Mouse (Mus musculus) hindbrain, embryonic 15.5 days (tissue): Measurements from ENCODE around the gene Gm42715. TPM values are rescaled to one million over a fixed set of nuclear protein-coding genes. Genes with fewer than 3 reads are reported as not detected.
"Not testable (repeated sequence)": the region's sequence is repeated elsewhere in the genome, so short reads cannot be mapped to it uniquely, and the experiment has no call there.

Source experiments
- ATAC-seq: fragments of 200-750 bp; cut with Nextera tagmentation; 2 replicates; pipeline ENCODE4 v1.8.0; 2017; ENCODE audit warnings: low read depth, moderate number of reproducible peaks, moderate TSS enrichment; ENCODE audit not compliant: low FRiP score
- H3K27ac ChIP-seq: fragments of 300-500 bp; sonication (generic); replicated peaks from 2 replicates; pipeline ENCODE4 v1.5.1; 2015; ENCODE audit warnings: mild to moderate bottlenecking, inconsistent platforms
- H3K27me3 ChIP-seq: fragments of 300-500 bp; sonication (generic); 2 replicates; pipeline ENCODE4 v1.6.1; 2015; ENCODE audit warnings: control low read depth, inconsistent platforms
- H3K36me3 ChIP-seq: fragments of 300-500 bp; sonication (generic); 2 replicates; pipeline ENCODE4 v1.6.1; 2015; ENCODE audit warnings: control low read depth, inconsistent platforms
- H3K4me1 ChIP-seq: fragments of 300-500 bp; sonication (generic); replicated peaks from 2 replicates; pipeline ENCODE4 v1.6.1; 2015; ENCODE audit warnings: control low read depth, inconsistent platforms
- H3K4me2 ChIP-seq: fragments of 300-500 bp; sonication (generic); 2 replicates; pipeline ENCODE4 v1.6.1; 2015; ENCODE audit warnings: moderate library complexity, mild to moderate bottlenecking, inconsistent platforms
- H3K4me3 ChIP-seq: fragments of 300-500 bp; sonication (generic); 2 replicates; pipeline ENCODE4 v1.5.1; 2015; ENCODE audit warnings: mild to moderate bottlenecking, inconsistent platforms
- H3K9ac ChIP-seq: fragments of 300-500 bp; sonication (generic); 2 replicates; pipeline ENCODE4 v1.6.1; 2015; ENCODE audit warnings: inconsistent platforms
- H3K9me3 ChIP-seq: fragments of 300-500 bp; sonication (generic); 2 replicates; pipeline ENCODE4 v1.6.1; 2016; ENCODE audit warnings: control low read depth, inconsistent platforms
- WGBS: fragments of 180-500 bp; shearing (Covaris S2); methylation state at CpG from one replicate; pipeline ENCODE4 v1.1.7; 2015; 5-methylcytosine and 5-hydroxymethylcytosine counted together
- polyA plus RNA-seq: library from polyadenylated mRNA; unstranded; fragments of >200 nt; fragmentation: Nextera tagmentation; extraction: Ambion mirVana; gene quantifications from 2 replicates; pipeline ENCODE4 v1.2.1, GENCODE M21; 2015

Gm42715 gene
- polyA plus RNA-seq, 1 experiment from 2014 or later = 15.6 TPM

- Histone ChIP-seq H3K27ac (peak overlapping the region; percentile 98), H3K4me2 (peak overlapping the region; percentile 93), H3K4me1 (peaks cover 46% of the 10 kb centered on the region), H3K4me3 (peak overlapping the region; percentile 79), H3K9ac (peak overlapping the region; percentile 89), H3K27me3 (no peaks in the 10 kb centered on the region), H3K9me3 (no peaks in the 10 kb centered on the region), H3K36me3 (peaks cover 44% of the 10 kb centered on the region)
- WGBS = under 1% methylated on average over 50 of the region's 50 CpGs
- peak; percentile 94 for ATAC-seq
These were observed 41.4 kb upstream of the Gm42715 start for GRCm38 (mm10) chr7:127477687-127478634.

GRCm38 (mm10) chr7:127478635-127479317 lies 40.6 kb upstream of the Gm42715 start, which contains the start of gene Fbrs:
Gene Fbrs, plus strand, starts transcription at chr7:127479199.
- WGBS = under 1% methylated on average over 62 of the region's 62 CpGs

GRCm38 (mm10) chr7:127479318-127480225 lies 39.8 kb upstream of the Gm42715 start:
- Histone ChIP-seq H3K9me3 (no peaks in the 10 kb centered on the region), H3K4me3 (peak overlapping the region; percentile 79), H3K27me3 (no peaks in the 10 kb centered on the region), H3K4me2 (peak overlapping the region; percentile 93), H3K36me3 (peaks cover 47% of the 10 kb centered on the region), H3K9ac (peak overlapping the region; percentile 89), H3K4me1 (peaks cover 41% of the 10 kb centered on the region), H3K27ac (peak overlapping the region; percentile 98)
- 3% methylated on average over 48 of the region's 48 CpGs for WGBS
- ATAC-seq = no peak

More at GRCm38 (mm10) chr7:127478635-127479317, 40.6 kb upstream of the Gm42715 start, which contains the start of gene Fbrs:
- Histone ChIP-seq H3K9me3 (no peaks in the 10 kb centered on the region), H3K4me2 (peak within 1 kb of the TSS; percentile 93), H3K4me3 (peak within 1 kb of the TSS; percentile 79), H3K9ac (peak within 1 kb of the TSS; percentile 89), H3K27ac (peak within 1 kb of the TSS; percentile 98), H3K4me1 (peaks cover 39% of the 10 kb centered on the region), H3K36me3 (peaks cover 47% of the 10 kb centered on the region), H3K27me3 (no peaks in the 10 kb centered on the region)
- ATAC-seq = peak; percentile 84

GRCm38 (mm10) chr7:127480321-127480720 lies 39.1 kb upstream of the Gm42715 start:
- Histone ChIP-seq H3K27me3 (no peaks in the 10 kb centered on the region), H3K4me3 (peak overlapping the region; percentile 79), H3K9ac (peak overlapping the region; percentile 89), H3K36me3 (peaks cover 44% of the 10 kb centered on the region), H3K9me3 (no peaks in the 10 kb centered on the region), H3K27ac (0 out of 2 replicates have a peak overlapping the region, but pooled peaks have one; percentile 98), H3K4me1 (peaks cover 41% of the 10 kb centered on the region), H3K4me2 (peak overlapping the region; percentile 93)
- 67% methylated on average over 2 of the region's 2 CpGs for WGBS
- no peak for ATAC-seq

- peaks cover 77% of the 10 kb centered on the region for H3K36me3 ChIP-seq
- H3K9ac ChIP-seq = no peak overlapping the region
- no peaks in the 10 kb centered on the region for H3K27me3 ChIP-seq
- no peak overlapping the region for H3K4me3 ChIP-seq
- peaks cover 19% of the 10 kb centered on the region for H3K4me1 ChIP-seq
- H3K27ac ChIP-seq = no peak overlapping the region
- 83% methylated on average over 5 of the region's 5 CpGs for WGBS
- ATAC-seq = no peak
- no peak overlapping the region for H3K4me2 ChIP-seq
- H3K9me3 ChIP-seq = no peaks in the 10 kb centered on the region
These were observed 34.0 kb upstream of the Gm42715 start for GRCm38 (mm10) chr7:127485416-127485815.

- H3K27ac ChIP-seq, H3K9ac ChIP-seq, ATAC-seq, H3K4me1 ChIP-seq, H3K9me3 ChIP-seq, H3K27me3 ChIP-seq, H3K4me2 ChIP-seq, H3K4me3 ChIP-seq: not testable (repeated sequence)
- H3K36me3 ChIP-seq = peaks cover 80% of the 10 kb centered on the region
- 87% methylated on average over 4 of the region's 5 CpGs for WGBS
These were observed 31.0 kb upstream of the Gm42715 start for GRCm38 (mm10) chr7:127488364-127488763.

GRCm38 (mm10) chr7:127489982-127490381 lies 29.4 kb upstream of the Gm42715 start:
- WGBS = 95% methylated on average over 7 of the region's 7 CpGs
- peaks cover 68% of the 10 kb centered on the region for H3K36me3 ChIP-seq
- no peak for ATAC-seq

GRCm38 (mm10) chr7:127491846-127492245 lies 27.5 kb upstream of the Gm42715 start:
- H3K9me3 ChIP-seq = no peaks in the 10 kb centered on the region
- no peak overlapping the region for H3K4me2 ChIP-seq
- no peak overlapping the region for H3K27ac ChIP-seq
- H3K4me3 ChIP-seq = no peak overlapping the region
- ATAC-seq = no peak
- no peak overlapping the region for H3K9ac ChIP-seq
- H3K4me1 ChIP-seq = no peaks in the 10 kb centered on the region
- no peaks in the 10 kb centered on the region for H3K27me3 ChIP-seq
- peaks cover 49% of the 10 kb centered on the region for H3K36me3 ChIP-seq
- 93% methylated on average over 3 of the region's 3 CpGs for WGBS

More at GRCm38 (mm10) chr7:127489982-127490381, 29.4 kb upstream of the Gm42715 start:
- no peak overlapping the region for H3K27ac ChIP-seq
- H3K9ac ChIP-seq = no peak overlapping the region
- H3K4me1 ChIP-seq = no peaks in the 10 kb centered on the region
- no peaks in the 10 kb centered on the region for H3K27me3 ChIP-seq
- no peak overlapping the region for H3K4me3 ChIP-seq
- H3K9me3 ChIP-seq = no peaks in the 10 kb centered on the region
- no peak overlapping the region for H3K4me2 ChIP-seq

- H3K4me3 ChIP-seq = no peak overlapping the region
- H3K9me3 ChIP-seq = no peaks in the 10 kb centered on the region
- no peak overlapping the region for H3K27ac ChIP-seq
- no peak overlapping the region for H3K9ac ChIP-seq
- H3K4me2 ChIP-seq = no peak overlapping the region
- no peaks in the 10 kb centered on the region for H3K27me3 ChIP-seq
- peaks cover 24% of the 10 kb centered on the region for H3K36me3 ChIP-seq
- no peak for ATAC-seq
- no peaks in the 10 kb centered on the region for H3K4me1 ChIP-seq
These were observed 24.7 kb upstream of the Gm42715 start for GRCm38 (mm10) chr7:127494648-127495047.

- no peak for ATAC-seq
- Histone ChIP-seq H3K9ac (no peak overlapping the region), H3K4me2 (no peak overlapping the region), H3K4me1 (no peaks in the 10 kb centered on the region), H3K4me3 (no peak overlapping the region), H3K27ac (no peak overlapping the region), H3K27me3 (no peaks in the 10 kb centered on the region), H3K9me3 (no peaks in the 10 kb centered on the region), H3K36me3 (no peaks in the 10 kb centered on the region)
- 91% methylated on average over 2 of the region's 2 CpGs for WGBS
These were observed 22.0 kb upstream of the Gm42715 start for GRCm38 (mm10) chr7:127497382-127497781.

GRCm38 (mm10) chr7:127498407-127498806 lies 21.0 kb upstream of the Gm42715 start:
- 47% methylated on average over 3 of the region's 3 CpGs for WGBS
- 0 out of 2 replicates have a peak, but pooled peaks have one; percentile 48 for ATAC-seq
- no peaks in the 10 kb centered on the region for H3K9me3 ChIP-seq

More at GRCm38 (mm10) chr7:127498407-127498806, 21.0 kb upstream of the Gm42715 start:
- no peaks in the 10 kb centered on the region for H3K27me3 ChIP-seq
- H3K9ac ChIP-seq = no peak overlapping the region
- H3K4me1 ChIP-seq = no peaks in the 10 kb centered on the region
- H3K4me2 ChIP-seq = no peak overlapping the region
- no peak overlapping the region for H3K27ac ChIP-seq
- no peak overlapping the region for H3K4me3 ChIP-seq
- H3K36me3 ChIP-seq = no peaks in the 10 kb centered on the region
